8 mouse cellular contexts compared by ENCODE assay signal in genomic region chr2:39008954-39009365, GRCm38 (mm10). TPM values are rescaled to one million over a fixed set of nuclear protein-coding genes. Genes with fewer than 3 reads are reported as not detected.
A peak's percentile ranks its signal among the peaks of the same experiment; 100 is the strongest.
DNase-seq lines count a peak whose midpoint lies in the region; ATAC-seq and TF ChIP-seq lines count a peak whose summit lies in the region.

No protein-coding gene starts in this region.

- H3K36me3 ChIP-seq in E14TG2a.4 (ENCODE audit: insufficient read depth, low read length): peaks cover 49% of the 10 kb centered on the region
- peaks cover 16% of the 10 kb centered on the region for H3K36me3 ChIP-seq in forebrain, embryonic 13.5 days (ENCODE audit: poor library complexity, severe bottlenecking)
- H3K36me3 ChIP-seq in kidney, embryonic 15.5 days: peaks cover 33% of the 10 kb centered on the region
- H3K36me3 ChIP-seq in spleen, adult 2 months (ENCODE audit: control insufficient read depth, insufficient read depth, low read length): peaks cover 11% of the 10 kb centered on the region

- 37% methylated on average over 3 of the region's 3 CpGs for WGBS in forebrain, embryonic 13.5 days
- WGBS in kidney, embryonic 15.5 days: 3% methylated on average over 3 of the region's 3 CpGs
- 1% methylated on average over 3 of the region's 3 CpGs for WGBS in spleen, adult 2 months

- DNase-seq in embryo, embryonic 10 days (ENCODE audit: low spot score): peak; percentile 32
- DNase-seq in embryo, embryonic 9.5 days (ENCODE audit: extremely low spot score): no peak
- peak; percentile 36 for DNase-seq in lung, postnatal 14 days
- DNase-seq in spleen, adult 2 months (ENCODE audit: low read depth in 1 of 2, low spot score in 2 of 2): peak; percentile 78 to 87
- no peak for DNase-seq in ovary, postnatal 10 days (ENCODE audit: low spot score)

- TF ChIP-seq POLR2A in spleen, adult 2 months (IDR thresholded peaks at IDR 0.05; ENCODE audit: low read depth, low read length): no peak

- peak overlapping the region; percentile 97 for H3K4me2 ChIP-seq in forebrain, embryonic 13.5 days
- H3K4me2 ChIP-seq in kidney, embryonic 15.5 days: peak overlapping the region; percentile 78

- H3K4me1 ChIP-seq in E14TG2a.4 (replicated peaks; ENCODE audit: low read depth, low read length): peaks cover 67% of the 10 kb centered on the region
- peaks cover 52% of the 10 kb centered on the region for H3K4me1 ChIP-seq in forebrain, embryonic 13.5 days
- H3K4me1 ChIP-seq in kidney, embryonic 15.5 days: peaks cover 46% of the 10 kb centered on the region
- H3K4me1 ChIP-seq in spleen, adult 2 months (ENCODE audit: control insufficient read depth, insufficient read depth, insufficient read length): peaks cover 24% of the 10 kb centered on the region

- peak overlapping the region; percentile 98 for H3K4me3 ChIP-seq in E14TG2a.4 (replicated peaks; ENCODE audit: low read length)
- H3K4me3 ChIP-seq in forebrain, embryonic 13.5 days: peak overlapping the region; percentile 93
- peak overlapping the region; percentile 90 for H3K4me3 ChIP-seq in kidney, embryonic 15.5 days (replicated peaks)
- peak overlapping the region; percentile 91 for H3K4me3 ChIP-seq in spleen, adult 2 months (ENCODE audit: extremely low read depth, insufficient read depth, insufficient read length)

- no peaks in the 10 kb centered on the region for H3K27me3 ChIP-seq in E14TG2a.4 (ENCODE audit: insufficient read depth, low read length)
- no peaks in the 10 kb centered on the region for H3K27me3 ChIP-seq in forebrain, embryonic 13.5 days
- H3K27me3 ChIP-seq in kidney, embryonic 15.5 days: no peaks in the 10 kb centered on the region
- H3K27me3 ChIP-seq in spleen, adult 2 months (ENCODE audit: control insufficient read depth, insufficient read depth, low read length): no peaks in the 10 kb centered on the region

- peak overlapping the region; percentile 96 for H3K9ac ChIP-seq in forebrain, embryonic 13.5 days
- H3K9ac ChIP-seq in kidney, embryonic 15.5 days: peak overlapping the region; percentile 94

- TF ChIP-seq CTCF in E14TG2a.4 (conservative IDR thresholded peaks at IDR 0.05; ENCODE audit: low read length): no peak
- no peak for TF ChIP-seq CTCF in spleen, adult 2 months (IDR thresholded peaks at IDR 0.05; ENCODE audit: extremely low read depth, insufficient read depth, insufficient read length, insufficient replicate concordance)

- H3K27ac ChIP-seq in forebrain, embryonic 13.5 days: no peak overlapping the region
- H3K27ac ChIP-seq in kidney, embryonic 15.5 days: peak overlapping the region; percentile 98
- H3K27ac ChIP-seq in spleen, adult 2 months (ENCODE audit: insufficient read depth, low read length): peak overlapping the region; percentile 92

- no peak for ATAC-seq in forebrain, embryonic 13.5 days
- no peak for ATAC-seq in kidney, embryonic 15.5 days (replicated peaks; ENCODE audit: low FRiP score)

- no peaks in the 10 kb centered on the region for H3K9me3 ChIP-seq in E14TG2a.4 (ENCODE audit: low read length)
- H3K9me3 ChIP-seq in forebrain, embryonic 13.5 days (replicated peaks): no peaks in the 10 kb centered on the region
- H3K9me3 ChIP-seq in kidney, embryonic 15.5 days (replicated peaks): no peaks in the 10 kb centered on the region

RNA-seq across cellular contexts. Expression of gene Rpl35, which starts 3.5 kb away (rescaled TPM):
- 803 and 1,001 TPM in 2 replicates for polyA plus RNA-seq in forebrain, embryonic 13.5 days (2015; fragmentation: Nextera tagmentation; extraction: Ambion mirVana)
- 1,044 and 1,085 TPM in 2 replicates for polyA plus RNA-seq in kidney, embryonic 15.5 days (2015; fragmentation: Nextera tagmentation; extraction: Ambion mirVana)
- polyA plus RNA-seq in spleen, adult 2 months (2012; rRNA removed): 149 and 220 TPM in 2 replicates

RNA-seq across cellular contexts. Expression of gene Arpc5l, which starts 3.8 kb away (rescaled TPM):
- 138 and 148 TPM in 2 replicates for polyA plus RNA-seq in forebrain, embryonic 13.5 days (2015; fragmentation: Nextera tagmentation; extraction: Ambion mirVana)
- 131 and 132 TPM in 2 replicates for polyA plus RNA-seq in kidney, embryonic 15.5 days (2015; fragmentation: Nextera tagmentation; extraction: Ambion mirVana)
- polyA plus RNA-seq in spleen, adult 2 months (2012; rRNA removed): 51.0 and 82.0 TPM in 2 replicates

RNA-seq across cellular contexts. Expression of gene Wdr38, which starts 11.7 kb away (rescaled TPM):
- 1.6 and 2.1 TPM in 2 replicates for polyA plus RNA-seq in forebrain, embryonic 13.5 days (2015; fragmentation: Nextera tagmentation; extraction: Ambion mirVana)
- 1.9 and 2.1 TPM in 2 replicates for polyA plus RNA-seq in kidney, embryonic 15.5 days (2015; fragmentation: Nextera tagmentation; extraction: Ambion mirVana)
- polyA plus RNA-seq in spleen, adult 2 months (2012; rRNA removed): 0.44 and 0.50 TPM in 2 replicates

RNA-seq across cellular contexts. Expression of gene Golga1, which starts 56.4 kb away (rescaled TPM):
- 38.2 and 38.3 TPM in 2 replicates for polyA plus RNA-seq in forebrain, embryonic 13.5 days (2015; fragmentation: Nextera tagmentation; extraction: Ambion mirVana)
- 23.5 and 28.4 TPM in 2 replicates for polyA plus RNA-seq in kidney, embryonic 15.5 days (2015; fragmentation: Nextera tagmentation; extraction: Ambion mirVana)
- 6.4 and 7.7 TPM in 2 replicates for polyA plus RNA-seq in spleen, adult 2 months (2012; rRNA removed)

Comparison
In these comparisons a context has a peak if more than half of its experiments do, and no peak if none do; other contexts are left out.
1. DNase-seq: peak in embryo, embryonic 10 days (single experiment), lung, postnatal 14 days (single experiment) and spleen, adult 2 months (2 of 2); none in embryo, embryonic 9.5 days (single experiment) and ovary, postnatal 10 days (single experiment).
2. Peak in every context shown above with its lines, with median percentiles within 50 percentile points of each other: H3K4me3 ChIP-seq.